Mouse (Mus musculus) midbrain, embryonic 10.5 days (tissue): Measurements from ENCODE around the gene Sdk2. TPM values are rescaled to one million over a fixed set of nuclear protein-coding genes. Genes with fewer than 3 reads are reported as not detected.

Source experiments
- DNase-seq: peaks from one replicate; pipeline ENCODE4 v3.0.0-alpha.2; 2017; ENCODE audit warnings: low spot score
- H3K27ac ChIP-seq: fragments of 300-500 bp; sonication (generic); replicated peaks from 2 replicates; pipeline ENCODE4 v1.5.1; 2016; ENCODE audit warnings: mild to moderate bottlenecking
- H3K27me3 ChIP-seq: fragments of 300-500 bp; sonication (generic); 2 replicates; pipeline ENCODE4 v1.6.1; 2016; ENCODE audit warnings: low read depth, mild to moderate bottlenecking; ENCODE audit not compliant: poor library complexity, severe bottlenecking
- H3K36me3 ChIP-seq: fragments of 300-500 bp; sonication (generic); 2 replicates; pipeline ENCODE4 v1.6.1; 2016; ENCODE audit warnings: mild to moderate bottlenecking, moderate library complexity
- H3K4me1 ChIP-seq: fragments of 300-500 bp; sonication (generic); 2 replicates; pipeline ENCODE4 v1.6.1; 2016
- H3K4me3 ChIP-seq: fragments of 300-500 bp; sonication (generic); 2 replicates; pipeline ENCODE4 v1.5.1; 2016; ENCODE audit warnings: mild to moderate bottlenecking, moderate library complexity
- H3K9me3 ChIP-seq: fragments of 300-500 bp; sonication (generic); replicated peaks from 2 replicates; pipeline ENCODE4 v1.6.1; 2016; ENCODE audit warnings: mild to moderate bottlenecking
- WGBS: fragments of 180-500 bp; shearing (Covaris S2); methylation state at CpG from one replicate; pipeline ENCODE4 v1.1.7; 2016; 5-methylcytosine and 5-hydroxymethylcytosine counted together
- polyA plus RNA-seq: library from polyadenylated mRNA; unstranded; fragments of >200 nt; fragmentation: Nextera tagmentation; extraction: Ambion mirVana; gene quantifications from 2 replicates; pipeline ENCODE4 v1.2.1, GENCODE M21; 2016

Sdk2 gene
- polyA plus RNA-seq, 1 experiment from 2014 or later, result 4.5 TPM

DNA sequence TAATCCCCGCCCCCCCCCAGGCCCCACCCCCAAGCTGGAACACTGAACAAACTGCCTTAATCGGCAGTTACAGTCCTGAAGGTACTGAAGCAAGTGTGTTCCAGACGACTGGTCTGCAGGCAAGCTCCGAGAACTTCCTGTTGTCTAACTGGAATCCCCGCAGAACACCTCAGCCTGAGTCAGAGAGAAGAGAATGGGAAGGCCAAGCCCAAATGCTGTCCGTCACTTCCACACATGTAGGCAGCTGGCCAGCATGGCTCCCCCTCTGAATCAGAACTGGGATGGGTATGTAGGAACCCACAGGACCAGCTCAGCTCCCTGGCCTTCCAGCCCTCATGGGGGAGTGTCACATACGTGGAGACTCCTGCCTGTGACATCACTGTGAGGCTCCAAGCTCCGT lies 336.9 kb downstream of the Sdk2 start:
- 73% methylated on average over 8 of the region's 8 CpGs for WGBS
- H3K4me1 ChIP-seq, result peaks cover 47% of the 10 kb centered on the region
- H3K4me3 ChIP-seq, result no peak overlapping the region
- no peaks in the 10 kb centered on the region for H3K27me3 ChIP-seq
- H3K36me3 ChIP-seq, result peaks cover 62% of the 10 kb centered on the region
- H3K9me3 ChIP-seq, result no peaks in the 10 kb centered on the region
- DNase-seq, result no peak
- no peak overlapping the region for H3K27ac ChIP-seq

DNA sequence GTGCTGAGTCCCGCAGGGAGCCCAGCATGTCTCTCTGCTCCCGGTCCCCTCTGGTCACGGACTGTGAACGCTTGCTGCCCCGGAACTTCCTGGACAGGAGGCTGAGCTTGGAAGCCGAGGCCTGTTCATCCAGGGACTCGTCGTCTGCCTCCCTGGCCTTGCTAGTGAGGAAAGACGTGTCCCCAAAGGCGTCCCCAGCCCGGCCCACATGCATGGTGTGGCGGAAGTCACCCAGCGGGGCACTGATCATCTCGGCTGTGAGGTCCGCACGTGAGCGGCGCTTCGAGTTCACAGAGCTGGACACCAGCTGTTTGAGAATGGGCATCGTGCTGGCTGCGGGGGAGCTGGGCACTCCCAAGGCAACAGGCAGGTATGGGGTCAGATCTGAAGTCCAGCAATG lies 337.6 kb downstream of the Sdk2 start:
- H3K9me3 ChIP-seq, result no peaks in the 10 kb centered on the region
- H3K27ac ChIP-seq, result no peak overlapping the region
- H3K36me3 ChIP-seq, result peaks cover 69% of the 10 kb centered on the region
- no peak overlapping the region for H3K4me3 ChIP-seq
- peaks cover 40% of the 10 kb centered on the region for H3K4me1 ChIP-seq
- H3K27me3 ChIP-seq, result no peaks in the 10 kb centered on the region
- WGBS, result 82% methylated on average over 21 of the region's 21 CpGs
- DNase-seq, result no peak

DNA sequence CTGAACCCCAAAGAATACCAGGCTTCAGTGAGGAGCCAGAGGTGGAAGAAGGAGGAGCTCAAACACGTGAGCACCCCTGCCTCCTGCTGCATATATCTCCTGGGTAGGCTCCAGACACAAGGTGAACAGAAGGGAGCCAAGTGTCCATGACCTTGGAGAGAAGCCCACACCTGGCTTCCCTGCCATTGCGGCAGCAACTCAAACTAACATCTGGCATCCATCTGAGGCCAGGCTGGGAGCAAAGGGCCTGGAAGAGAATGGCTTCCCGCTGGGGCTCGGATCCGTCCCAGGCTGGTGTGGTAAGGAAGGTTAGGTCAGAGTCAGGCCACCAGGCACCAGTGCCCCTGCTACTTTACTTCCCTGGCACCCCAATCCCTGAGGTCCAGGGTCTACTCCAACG lies 338.9 kb downstream of the Sdk2 start:
- DNase-seq, result no peak
- H3K27ac ChIP-seq, result no peak overlapping the region
- no peaks in the 10 kb centered on the region for H3K27me3 ChIP-seq
- no peak overlapping the region for H3K4me3 ChIP-seq
- peaks cover 28% of the 10 kb centered on the region; the same call in 1 of the 2 replicates for H3K4me1 ChIP-seq
- H3K36me3 ChIP-seq, result peaks cover 81% of the 10 kb centered on the region
- 82% methylated on average over 6 of the region's 6 CpGs for WGBS
- H3K9me3 ChIP-seq, result no peaks in the 10 kb centered on the region

DNA sequence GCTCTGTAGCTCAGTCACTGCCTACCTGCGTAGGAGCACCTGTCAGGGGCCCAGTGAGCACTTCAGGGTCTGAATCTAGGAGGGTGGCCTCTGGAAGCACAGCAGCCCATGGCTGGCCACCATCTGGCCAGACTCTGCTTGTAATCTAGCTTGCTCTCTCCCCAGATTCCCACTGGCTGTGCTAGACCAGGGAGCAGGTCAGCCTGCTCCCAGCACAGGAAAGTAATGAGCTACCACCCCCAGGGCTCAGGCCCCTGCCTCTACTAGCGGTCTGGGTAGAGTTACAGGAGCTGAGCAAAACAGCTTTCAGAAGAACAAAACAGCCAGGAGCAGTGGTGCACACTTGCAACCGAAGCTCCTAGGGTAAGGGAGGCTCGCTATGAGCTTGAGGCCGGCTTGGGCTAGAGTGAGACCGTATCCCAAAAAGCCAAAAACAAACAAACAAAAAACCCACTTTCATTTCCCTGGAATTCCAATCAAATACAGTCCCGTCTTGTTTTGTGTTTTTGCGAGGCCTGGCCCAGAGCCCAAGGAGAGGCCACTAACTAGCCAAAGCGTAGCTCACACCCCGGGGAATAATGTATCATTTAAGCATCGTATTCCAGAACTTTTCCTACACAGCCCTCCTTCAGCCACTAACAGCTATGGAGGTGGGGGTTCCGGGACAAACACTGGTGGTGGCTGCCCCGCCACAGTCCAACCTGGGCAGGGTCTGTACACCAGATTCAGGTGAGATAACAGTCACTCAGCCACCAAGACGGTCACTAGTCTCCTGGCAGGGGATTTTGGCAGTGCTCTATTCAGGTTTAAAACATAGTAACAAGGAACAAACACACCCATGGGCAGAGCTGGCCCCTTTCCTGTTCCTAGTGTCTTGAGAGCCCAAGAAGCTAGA lies 339.6 kb downstream of the Sdk2 start:
- Histone ChIP-seq H3K9me3 (no peaks in the 10 kb centered on the region), H3K36me3 (peaks cover 82% of the 10 kb centered on the region), H3K4me1 (peaks cover 30% of the 10 kb centered on the region; the same call in 1 of the 2 replicates), H3K27me3 (no peaks in the 10 kb centered on the region), H3K27ac (no peak overlapping the region), H3K4me3 (no peak overlapping the region)
- no peak for DNase-seq
- 85% methylated on average over 14 of the region's 14 CpGs for WGBS
